Mouse (Mus musculus) lung, embryonic 14.5 days (tissue): ENCODE measurements around the gene Ankrd12. TPM values are rescaled to one million over a fixed set of nuclear protein-coding genes. Genes with fewer than 3 reads are reported as not detected.

ENCODE experiments used
- ATAC-seq: fragments of 200-750 bp; cut with Nextera tagmentation; 2 replicates; pipeline ENCODE4 v1.8.0; 2017; ENCODE audit warnings: mild to moderate bottlenecking, moderate TSS enrichment, moderate library complexity; ENCODE audit not compliant: insufficient read depth
- DNase-seq: peaks from one replicate; pipeline ENCODE4 v3.0.0-alpha.2; 2015
- H3K27ac ChIP-seq: fragments of 300-500 bp; sonication (generic); 2 replicates; pipeline ENCODE4 v1.5.1; 2014; ENCODE audit warnings: low read depth, mild to moderate bottlenecking, moderate library complexity
- H3K27me3 ChIP-seq: fragments of 300-500 bp; sonication (generic); 2 replicates; pipeline ENCODE4 v1.6.1; 2014; ENCODE audit warnings: low read length, control low read depth; ENCODE audit not compliant: insufficient read depth
- H3K36me3 ChIP-seq: fragments of 300-500 bp; sonication (generic); 2 replicates; pipeline ENCODE4 v1.6.1; 2014; ENCODE audit warnings: control low read depth; ENCODE audit not compliant: insufficient read depth
- H3K4me1 ChIP-seq: fragments of 300-500 bp; sonication (generic); 2 replicates; pipeline ENCODE4 v1.6.1; 2014; ENCODE audit warnings: antibody characterized with exemption, control low read depth; ENCODE audit not compliant: insufficient read depth
- H3K4me2 ChIP-seq: fragments of 300-500 bp; sonication (generic); 2 replicates; pipeline ENCODE4 v1.6.1; 2014; ENCODE audit warnings: mild to moderate bottlenecking
- H3K4me3 ChIP-seq: fragments of 300-500 bp; sonication (generic); 2 replicates; pipeline ENCODE4 v1.5.1; 2014; ENCODE audit warnings: low read depth, low read length
- H3K9ac ChIP-seq: fragments of 300-500 bp; sonication (generic); 2 replicates; pipeline ENCODE4 v1.6.1; 2014
- H3K9me3 ChIP-seq: fragments of 300-500 bp; sonication (generic); 2 replicates; pipeline ENCODE4 v1.6.1; 2016; ENCODE audit warnings: low read depth, low read length, control low read depth
- CTCF ChIP-seq: IDR thresholded peaks from 2 replicates; pipeline ENCODE4 v1.5.1; 2016; ENCODE audit warnings: antibody characterized with exemption, low read depth
- WGBS: fragments of 180-500 bp; shearing (Covaris S2); extraction: QIAGEN DNeasy Blood & Tissue Kit; methylation state at CpG from one replicate; pipeline ENCODE4 v1.1.7; 2014; 5-methylcytosine and 5-hydroxymethylcytosine counted together
- polyA plus RNA-seq: library from polyadenylated mRNA; unstranded; fragments of >200 nt; fragmentation: Nextera tagmentation; extraction: Ambion mirVana; gene quantifications from 2 replicates; pipeline ENCODE4 v1.2.1, GENCODE M21; 2014

The Ankrd12 gene
- polyA plus RNA-seq, 1 experiment from 2014 or later: 19.6 TPM

DNA sequence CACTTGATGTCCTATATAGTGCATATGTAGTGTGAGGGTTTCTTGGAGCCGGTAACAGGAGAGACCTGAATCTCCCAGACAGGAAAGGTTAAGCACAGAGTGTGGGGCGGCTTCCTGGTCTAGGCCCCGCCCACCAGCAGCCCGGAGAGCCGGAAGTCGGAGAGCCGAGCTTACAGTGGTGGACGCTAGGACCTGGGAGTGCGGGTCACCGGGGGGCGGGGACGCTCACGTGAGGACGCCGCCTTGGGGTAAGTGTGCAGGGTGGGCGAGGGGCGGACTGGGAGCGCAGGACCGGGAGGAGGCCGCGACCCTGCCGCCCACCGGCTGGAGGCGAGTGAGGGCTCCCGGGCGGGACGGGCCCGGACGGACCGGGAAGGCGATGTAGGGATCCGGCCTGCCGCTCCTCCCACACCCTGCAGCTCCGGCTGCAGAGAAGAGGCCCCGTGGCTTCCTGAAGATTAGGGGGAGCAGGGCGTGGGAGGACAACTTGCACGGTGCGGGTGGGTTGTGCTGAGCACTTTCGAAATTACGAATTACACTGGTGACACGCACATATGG, 34.6 kb upstream of the Ankrd12 start, which contains the start of gene Washc1:
Gene Washc1 (plus strand): TSS at position 144 of the 558 bp plus-strand sequence.
- ATAC-seq (peak; percentile 98), DNase-seq (peak; percentile 96)
- Histone ChIP-seq H3K36me3 (peaks cover 28% of the 10 kb centered on the region), H3K4me2 (peak within 1 kb of the TSS; percentile 76), H3K27ac (peak within 1 kb of the TSS; percentile 54; the same call in 1 of the 2 replicates), H3K27me3 (no peaks in the 10 kb centered on the region), H3K9ac (peak within 1 kb of the TSS; percentile 72), H3K4me1 (peaks cover 5% of the 10 kb centered on the region; the same call in 1 of the 2 replicates), H3K9me3 (no peaks in the 10 kb centered on the region), H3K4me3 (peak within 1 kb of the TSS; percentile 77)
- peak; percentile 16; the same call in 1 of the 2 replicates for TF ChIP-seq CTCF
- 0% methylated on average over 32 of the region's 41 CpGs for WGBS

GRCm38 (mm10) chr17:66110746-66111145, 33.9 kb upstream of the Ankrd12 start:
- H3K9ac ChIP-seq: peak overlapping the region; percentile 72
- peak overlapping the region; percentile 76 for H3K4me2 ChIP-seq
- peak overlapping the region; percentile 77 for H3K4me3 ChIP-seq
- H3K4me1 ChIP-seq: peaks cover 5% of the 10 kb centered on the region; the same call in 1 of the 2 replicates
- no peaks in the 10 kb centered on the region for H3K9me3 ChIP-seq
- H3K36me3 ChIP-seq: peaks cover 21% of the 10 kb centered on the region
- ATAC-seq (0 out of 2 replicates have a peak, but pooled peaks have one; percentile 9), DNase-seq (peak; percentile 30)
- no peak for TF ChIP-seq CTCF
- WGBS: 24% methylated on average over 6 of the region's 6 CpGs
- no peaks in the 10 kb centered on the region for H3K27me3 ChIP-seq
- peak overlapping the region; percentile 54; the same call in 1 of the 2 replicates for H3K27ac ChIP-seq

DNA sequence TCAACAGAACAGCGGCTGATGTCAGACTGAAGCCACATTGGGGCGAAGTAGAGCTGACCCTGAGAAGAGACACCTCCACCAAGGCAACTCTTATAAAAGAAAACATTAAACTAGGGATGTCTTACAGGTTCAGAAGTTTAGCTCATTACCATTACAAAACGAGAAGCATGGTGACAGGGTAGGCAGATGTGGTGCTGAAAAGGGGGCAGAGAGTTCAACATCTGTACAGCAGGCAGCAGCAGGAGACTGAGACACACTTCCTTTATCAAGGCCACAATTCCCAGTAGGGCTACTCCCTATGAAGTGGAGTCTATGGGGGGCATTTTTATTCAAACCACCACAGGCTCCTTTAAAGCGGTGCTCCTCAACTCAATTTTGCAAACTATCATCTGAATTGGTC, 31.3 kb upstream of the Ankrd12 start:
- Histone ChIP-seq H3K27ac (no peak overlapping the region), H3K4me1 (peaks cover 5% of the 10 kb centered on the region; the same call in 1 of the 2 replicates), H3K27me3 (no peaks in the 10 kb centered on the region), H3K9ac (no peak overlapping the region), H3K4me2 (no peak overlapping the region), H3K9me3 (no peaks in the 10 kb centered on the region), H3K4me3 (no peak overlapping the region), H3K36me3 (no peaks in the 10 kb centered on the region)
- WGBS: 81% methylated on average over 4 of the region's 4 CpGs
- TF ChIP-seq CTCF: no peak
- DNase-seq (no peak), ATAC-seq (no peak)

DNA sequence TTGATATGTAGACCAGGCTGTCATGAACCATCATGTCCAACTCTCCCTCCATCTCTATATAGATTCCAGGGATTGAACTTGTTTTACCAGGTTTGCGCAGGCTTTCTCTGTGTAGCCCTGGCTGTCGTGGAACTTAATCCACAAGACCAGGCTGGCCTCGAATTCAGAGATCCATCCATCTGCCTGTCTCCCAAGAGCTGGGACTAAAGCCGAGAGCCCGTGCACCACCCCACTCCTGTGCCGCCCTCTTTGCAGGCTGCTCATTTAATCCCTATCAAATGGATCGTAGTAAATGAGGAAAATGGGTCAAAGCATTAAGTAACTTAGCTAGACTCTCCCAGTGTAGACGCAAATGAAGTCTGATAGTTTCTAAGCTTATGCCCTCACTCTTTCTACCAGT, 30.6 kb upstream of the Ankrd12 start:
- no peak for DNase-seq
- Histone ChIP-seq H3K9ac (no peak overlapping the region), H3K4me1 (peaks cover 5% of the 10 kb centered on the region; the same call in 1 of the 2 replicates), H3K27me3 (no peaks in the 10 kb centered on the region), H3K36me3 (no peaks in the 10 kb centered on the region), H3K4me3 (no peak overlapping the region), H3K27ac (no peak overlapping the region), H3K9me3 (no peaks in the 10 kb centered on the region), H3K4me2 (no peak overlapping the region)
- ATAC-seq: no peak
- 66% methylated on average over 8 of the region's 8 CpGs for WGBS
- no peak for TF ChIP-seq CTCF

DNA sequence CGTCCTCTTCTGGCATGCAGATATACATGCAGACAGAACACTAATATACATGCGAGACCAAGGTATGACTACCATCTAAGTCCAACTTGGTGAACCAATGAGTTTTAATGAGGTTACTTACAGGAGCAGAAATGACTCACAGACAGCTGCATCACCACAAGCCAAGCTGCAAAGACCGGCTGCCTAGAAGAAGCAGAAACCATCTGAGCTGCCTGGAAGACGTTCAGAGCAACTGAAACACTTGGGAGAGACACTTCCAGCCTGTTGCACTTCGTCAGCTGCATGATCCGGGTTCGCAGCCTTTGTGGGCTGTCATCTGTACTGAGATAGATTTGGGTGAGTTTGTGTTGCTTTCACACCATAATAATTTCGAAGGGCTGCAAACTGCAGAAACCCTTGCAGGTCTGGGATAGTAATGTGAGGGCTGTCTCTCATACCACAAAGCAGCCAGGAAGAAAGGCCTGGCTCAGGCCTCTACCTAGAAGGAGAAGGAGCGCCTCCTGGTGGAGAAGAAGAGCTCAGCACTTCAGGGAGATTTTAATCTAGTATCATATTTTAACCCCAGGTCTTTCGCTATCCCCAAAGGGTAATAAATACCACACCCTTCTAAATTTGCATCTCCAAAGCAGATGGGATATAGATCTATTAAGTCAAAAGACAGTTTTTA, 29.8 kb upstream of the Ankrd12 start:
- H3K36me3 ChIP-seq: no peaks in the 10 kb centered on the region
- DNase-seq (peak; percentile 90), ATAC-seq (no peak)
- peaks cover 5% of the 10 kb centered on the region; the same call in 1 of the 2 replicates for H3K4me1 ChIP-seq
- H3K4me2 ChIP-seq: no peak overlapping the region
- no peak overlapping the region for H3K27ac ChIP-seq
- no peak overlapping the region for H3K4me3 ChIP-seq
- peak; percentile 86 for TF ChIP-seq CTCF
- no peaks in the 10 kb centered on the region for H3K27me3 ChIP-seq
- no peak overlapping the region for H3K9ac ChIP-seq
- no peaks in the 10 kb centered on the region for H3K9me3 ChIP-seq
- WGBS: 51% methylated on average over 10 of the region's 10 CpGs

DNA sequence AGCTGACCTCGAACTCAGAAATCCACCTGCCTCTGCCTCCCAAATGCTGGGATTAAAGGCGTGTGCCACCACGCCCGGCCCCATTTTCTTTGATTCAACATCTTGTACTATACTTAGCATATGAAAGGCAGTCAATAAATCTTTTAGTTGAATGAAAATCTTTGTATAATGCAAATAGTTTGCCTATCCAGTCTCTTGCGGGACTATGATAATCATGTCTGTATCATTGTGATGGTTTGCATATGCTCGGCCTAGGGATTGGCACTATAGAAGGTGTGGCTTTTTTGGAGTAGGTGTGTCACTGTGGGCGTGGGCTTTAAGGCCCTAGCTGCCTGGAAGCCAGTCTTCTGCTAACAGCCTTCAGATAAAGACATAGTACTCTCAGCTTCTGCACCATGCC, 27.2 kb upstream of the Ankrd12 start:
- Histone ChIP-seq H3K27me3 (no peaks in the 10 kb centered on the region), H3K36me3 (no peaks in the 10 kb centered on the region), H3K9ac (no peak overlapping the region), H3K9me3 (no peaks in the 10 kb centered on the region), H3K4me2 (no peak overlapping the region), H3K4me3 (no peak overlapping the region), H3K4me1 (peaks cover 7% of the 10 kb centered on the region; the same call in 1 of the 2 replicates), H3K27ac (no peak overlapping the region)
- TF ChIP-seq CTCF: no peak
- ATAC-seq: no peak
- 82% methylated on average over 7 of the region's 7 CpGs for WGBS
- DNase-seq: no peak
